Mouse (Mus musculus) spleen, adult 2 months (tissue): Measurements from ENCODE around the gene Wdfy1.

ENCODE experiments used
- CTCF ChIP-seq: fragments of 200-500 bp; IDR thresholded peaks from 2 replicates; pipeline ENCODE4 v1.5.1; 2011; ENCODE audit warnings: mild to moderate bottlenecking, inconsistent platforms; ENCODE audit not compliant: insufficient read depth, insufficient read length, insufficient replicate concordance; ENCODE audit errors: extremely low read depth
- POLR2A ChIP-seq: fragments of 200-500 bp; IDR thresholded peaks from 2 replicates; pipeline ENCODE4 v1.6.1; 2011; ENCODE audit warnings: low read depth, low read length, inconsistent platforms

DNA sequence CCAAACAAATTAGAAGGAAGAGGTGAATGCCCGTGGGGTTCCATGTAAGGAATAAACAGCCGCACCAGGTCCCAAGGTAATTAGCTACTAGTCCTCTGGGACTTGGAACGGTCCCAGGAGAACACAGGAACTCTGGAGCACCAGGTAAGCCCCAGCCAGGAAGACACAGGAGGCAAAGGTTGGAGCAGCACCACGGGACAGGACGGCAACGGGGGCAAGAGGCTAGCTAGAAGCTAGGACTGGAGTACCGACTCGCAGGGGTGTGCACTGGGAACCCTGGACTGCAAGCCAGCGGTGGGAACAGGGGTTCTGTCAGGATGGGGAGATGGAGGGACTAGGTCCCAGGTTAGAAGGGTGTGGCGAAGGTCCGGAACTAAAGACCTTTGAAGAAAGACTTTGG is 15.3 kb downstream of the Wdfy1 start:
- TF ChIP-seq POLR2A, result no peak
- TF ChIP-seq CTCF, result no peak
